Mouse (Mus musculus) G1E (cell line): ENCODE measurements around the gene Tor1b. TPM values are rescaled to one million over a fixed set of nuclear protein-coding genes. Genes with fewer than 3 reads are reported as not detected.
"Not testable (repeated sequence)": the region's sequence is repeated elsewhere in the genome, so short reads cannot be mapped to it uniquely, and the experiment has no call there.

Experiments
- ATAC-seq: 2 replicates; pipeline ENCODE4 v1.8.0; 2016; ENCODE audit warnings: mild to moderate bottlenecking; ENCODE audit not compliant: insufficient number of reproducible peaks, poor library complexity, low FRiP score, severe bottlenecking; ENCODE audit errors: extremely low read depth
- DNase-seq: peaks from one replicate; pipeline ENCODE4 v3.0.0; 2012; ENCODE audit warnings: low spot score
- H3K27me3 ChIP-seq: 2 replicates; pipeline ENCODE4 v1.6.1; 2012; ENCODE audit warnings: mild to moderate bottlenecking, low read length, inconsistent platforms; ENCODE audit not compliant: insufficient read depth
- H3K36me3 ChIP-seq: replicated peaks from 2 replicates; pipeline ENCODE3; 2012; ENCODE audit warnings: mild to moderate bottlenecking, inconsistent platforms
- H3K4me1 ChIP-seq: 2 replicates; pipeline ENCODE4 v1.6.1; 2012; ENCODE audit warnings: low read depth, low read length, inconsistent platforms, mixed read lengths; ENCODE audit not compliant: insufficient read depth
- H3K4me3 ChIP-seq: 2 replicates; pipeline ENCODE4 v1.5.1; 2012; ENCODE audit warnings: low read depth, mild to moderate bottlenecking, inconsistent platforms, low read length, moderate library complexity, mixed read lengths
- H3K9me3 ChIP-seq: replicated peaks from 2 replicates; pipeline ENCODE4 v1.6.1; 2012; ENCODE audit warnings: inconsistent platforms
- CTCF ChIP-seq: IDR thresholded peaks from 2 replicates; pipeline ENCODE4 v1.5.1; 2012; ENCODE audit warnings: low read depth, low read length, inconsistent platforms, mixed read lengths
- GATA1 ChIP-seq: IDR thresholded peaks from 2 replicates; pipeline ENCODE4 v1.6.1; 2012; ENCODE audit warnings: borderline replicate concordance, low read length, inconsistent platforms, mixed read lengths
- GATA2 ChIP-seq: IDR thresholded peaks from 2 replicates; pipeline ENCODE4 v1.6.1; 2012; ENCODE audit warnings: low read depth, low read length, inconsistent platforms, borderline replicate concordance
- POLR2AphosphoS5 ChIP-seq: IDR thresholded peaks from 2 replicates; pipeline ENCODE4 v1.6.1; 2012; ENCODE audit warnings: low read depth, low read length, inconsistent platforms; ENCODE audit not compliant: insufficient replicate concordance
- TAL1 ChIP-seq: conservative IDR thresholded peaks from 2 replicates; pipeline ENCODE4 v1.6.1; 2012; ENCODE audit warnings: low read depth, low read length, inconsistent platforms, mixed read lengths
- polyA plus RNA-seq: library from polyadenylated mRNA; stranded (reverse); fragments of >175 nt; gene quantifications from 2 replicates; pipeline ENCODE4 v1.2.3, GENCODE M21; 2012
- total RNA-seq, 2 experiments: library from RNA; stranded (forward) in 1 of 2; stranded (reverse) in 1 of 2; fragments of 200-1000 nt in 1 of 2; fragments of >200 nt in 1 of 2; fragmentation: Nextera tagmentation in 1 of 2; gene quantifications; 2 replicates each; pipeline ENCODE4 v1.2.3; 2014 to 2017

The Tor1b gene
- total and polyA plus RNA-seq, 3 experiments = 12.5 to 34.0 (median 25.6) TPM

GRCm38 (mm10) chr2:30913022-30913421 lies 39.7 kb upstream of the Tor1b start:
- no peak for TF ChIP-seq GATA1
- no peak for TF ChIP-seq CTCF
- no peak for TF ChIP-seq TAL1
- TF ChIP-seq GATA2 = no peak
- no peak for TF ChIP-seq POLR2AphosphoS5
- H3K4me3 ChIP-seq = no peak overlapping the region
- ATAC-seq (no peak), DNase-seq (no peak)
- H3K27me3 ChIP-seq = peaks cover 31% of the 10 kb centered on the region
- no peaks in the 10 kb centered on the region for H3K4me1 ChIP-seq
- H3K36me3 ChIP-seq = no peaks in the 10 kb centered on the region
- H3K9me3 ChIP-seq = no peaks in the 10 kb centered on the region

GRCm38 (mm10) chr2:30914836-30915235 lies 37.9 kb upstream of the Tor1b start:
- no peaks in the 10 kb centered on the region for H3K9me3 ChIP-seq
- H3K27me3 ChIP-seq = peaks cover 37% of the 10 kb centered on the region
- DNase-seq = no peak
- no peaks in the 10 kb centered on the region for H3K4me1 ChIP-seq
- no peak for TF ChIP-seq POLR2AphosphoS5
- TF ChIP-seq CTCF = no peak
- TF ChIP-seq GATA1 = no peak
- TF ChIP-seq GATA2 = no peak
- TF ChIP-seq TAL1 = no peak
- no peak overlapping the region for H3K4me3 ChIP-seq
- no peaks in the 10 kb centered on the region for H3K36me3 ChIP-seq
- ATAC-seq = no peak

- ATAC-seq (no peak), DNase-seq (no peak)
- no peaks in the 10 kb centered on the region for H3K36me3 ChIP-seq
- TF ChIP-seq GATA2 (no peak), TAL1 (no peak)
- H3K4me3 ChIP-seq = no peak overlapping the region
- H3K9me3 ChIP-seq = no peaks in the 10 kb centered on the region
- H3K27me3 ChIP-seq = peaks cover 37% of the 10 kb centered on the region
- no peaks in the 10 kb centered on the region for H3K4me1 ChIP-seq
Observed at GRCm38 (mm10) chr2:30915376-30915775, 37.4 kb upstream of the Tor1b start.

- peaks cover 41% of the 10 kb centered on the region for H3K27me3 ChIP-seq
Observed at GRCm38 (mm10) chr2:30915933-30916332, 36.8 kb upstream of the Tor1b start.

GRCm38 (mm10) chr2:30917649-30918048 lies 35.1 kb upstream of the Tor1b start:
- Histone ChIP-seq H3K4me1 (no peaks in the 10 kb centered on the region), H3K4me3 (no peak overlapping the region), H3K27me3 (peaks cover 48% of the 10 kb centered on the region), H3K36me3 (no peaks in the 10 kb centered on the region), H3K9me3 (no peaks in the 10 kb centered on the region)
- DNase-seq = no peak
- ATAC-seq = no peak
- TF ChIP-seq GATA1 (no peak), CTCF (no peak), POLR2AphosphoS5 (no peak), TAL1 (no peak), GATA2 (no peak)

More at GRCm38 (mm10) chr2:30915933-30916332, 36.8 kb upstream of the Tor1b start:
- H3K4me3 ChIP-seq, H3K4me1 ChIP-seq, ATAC-seq, DNase-seq, H3K36me3 ChIP-seq, H3K9me3 ChIP-seq: not testable (repeated sequence)

GRCm38 (mm10) chr2:30918126-30918525 lies 34.6 kb upstream of the Tor1b start:
- DNase-seq = no peak
- H3K4me3 ChIP-seq = no peak overlapping the region
- H3K36me3 ChIP-seq = no peaks in the 10 kb centered on the region
- H3K27me3 ChIP-seq = peaks cover 44% of the 10 kb centered on the region
- ATAC-seq = no peak
- no peaks in the 10 kb centered on the region for H3K4me1 ChIP-seq
- TF ChIP-seq CTCF = no peak
- no peak for TF ChIP-seq GATA2
- TF ChIP-seq GATA1 = no peak
- no peak for TF ChIP-seq TAL1
- no peak for TF ChIP-seq POLR2AphosphoS5
- H3K9me3 ChIP-seq = no peaks in the 10 kb centered on the region

GRCm38 (mm10) chr2:30918780-30919329 lies 33.9 kb upstream of the Tor1b start:
- H3K36me3 ChIP-seq = no peaks in the 10 kb centered on the region
- TF ChIP-seq POLR2AphosphoS5 = no peak
- TF ChIP-seq CTCF = no peak
- no peak for TF ChIP-seq GATA1
- no peak for TF ChIP-seq TAL1
- ATAC-seq (no peak), DNase-seq (no peak)
- no peaks in the 10 kb centered on the region for H3K9me3 ChIP-seq
- H3K27me3 ChIP-seq = peaks cover 39% of the 10 kb centered on the region
- H3K4me1 ChIP-seq = no peaks in the 10 kb centered on the region
- H3K4me3 ChIP-seq = no peak overlapping the region
